Mouse (Mus musculus) midbrain, embryonic 11.5 days (tissue): ENCODE measurements at regions not wholly inside any gene's neighbourhood (a gene's known extent, or its start where the extent isn't known, plus 50 kb on each side); places are given as distances from the start of the nearest gene placed in this dataset.

Experiments
- ATAC-seq: fragments of 200-750 bp; cut with Nextera tagmentation; 2 replicates; pipeline ENCODE4 v1.8.0; 2017; ENCODE audit warnings: moderate TSS enrichment, moderate library complexity; ENCODE audit not compliant: low FRiP score
- DNase-seq: peaks from one replicate; pipeline ENCODE4 v3.0.0; 2015; ENCODE audit warnings: low spot score; ENCODE audit errors: missing footprints
- H3K27ac ChIP-seq: fragments of 300-500 bp; sonication (generic); 2 replicates; pipeline ENCODE4 v1.5.1; 2014; ENCODE audit warnings: low read depth, low read length
- H3K27me3 ChIP-seq: fragments of 300-500 bp; sonication (generic); 2 replicates; pipeline ENCODE4 v1.6.1; 2014; ENCODE audit warnings: mild to moderate bottlenecking, low read length, moderate library complexity, mixed read lengths; ENCODE audit not compliant: control insufficient read depth, insufficient read depth
- H3K36me3 ChIP-seq: fragments of 300-500 bp; sonication (generic); 2 replicates; pipeline ENCODE4 v1.6.1; 2014; ENCODE audit warnings: mild to moderate bottlenecking, low read length, moderate library complexity, mixed read lengths; ENCODE audit not compliant: control insufficient read depth, insufficient read depth
- H3K4me1 ChIP-seq: fragments of 300-500 bp; sonication (generic); 2 replicates; pipeline ENCODE4 v1.6.1; 2014; ENCODE audit warnings: low read length; ENCODE audit not compliant: control insufficient read depth, insufficient read depth
- H3K4me2 ChIP-seq: fragments of 300-500 bp; sonication (generic); 2 replicates; pipeline ENCODE4 v1.6.1; 2014; ENCODE audit warnings: mild to moderate bottlenecking, moderate library complexity
- H3K4me3 ChIP-seq: fragments of 300-500 bp; sonication (generic); 2 replicates; pipeline ENCODE4 v1.5.1; 2014; ENCODE audit warnings: low read depth, low read length
- H3K9ac ChIP-seq: fragments of 300-500 bp; sonication (generic); 2 replicates; pipeline ENCODE4 v1.6.1; 2014; ENCODE audit warnings: low read length
- H3K9me3 ChIP-seq: fragments of 300-500 bp; sonication (generic); 2 replicates; pipeline ENCODE4 v1.6.1; 2016; ENCODE audit warnings: low read length; ENCODE audit not compliant: control insufficient read depth
- WGBS: fragments of 180-500 bp; shearing (Covaris S2); extraction: QIAGEN DNeasy Blood & Tissue Kit; methylation state at CpG from one replicate; pipeline ENCODE4 v1.1.7; 2014; 5-methylcytosine and 5-hydroxymethylcytosine counted together

- no peak overlapping the region for H3K9ac ChIP-seq
- ATAC-seq (no peak), DNase-seq (no peak)
- H3K9me3 ChIP-seq: no peaks in the 10 kb centered on the region
- 78% methylated on average over 2 of the region's 2 CpGs for WGBS
- no peak overlapping the region for H3K4me2 ChIP-seq
- H3K4me3 ChIP-seq: no peak overlapping the region
- H3K36me3 ChIP-seq: no peaks in the 10 kb centered on the region
- no peaks in the 10 kb centered on the region for H3K27me3 ChIP-seq
- H3K4me1 ChIP-seq: no peaks in the 10 kb centered on the region
- no peak overlapping the region for H3K27ac ChIP-seq
These were observed 1638.7 kb downstream of the Grik2 start for GRCm38 (mm10) chr10:48149875-48150274.

- peak; percentile 62; the same call in 1 of the 2 replicates for ATAC-seq
These were observed 1652.9 kb downstream of the Grik2 start for GRCm38 (mm10) chr10:48135708-48136107.

More at GRCm38 (mm10) chr10:48135708-48136107, 1652.9 kb downstream of the Grik2 start:
- WGBS: 46% methylated on average over 1 of the region's 1 CpGs
- Histone ChIP-seq H3K4me3 (no peak overlapping the region), H3K27me3 (no peaks in the 10 kb centered on the region), H3K27ac (no peak overlapping the region), H3K36me3 (no peaks in the 10 kb centered on the region), H3K4me2 (no peak overlapping the region), H3K4me1 (no peaks in the 10 kb centered on the region), H3K9ac (no peak overlapping the region), H3K9me3 (no peaks in the 10 kb centered on the region)
- no peak for DNase-seq
